Mouse (Mus musculus): ENCODE measurements around the gene Kank3.
"Not testable (repeated sequence)": the region's sequence is repeated elsewhere in the genome, so short reads cannot be mapped to it uniquely, and the experiment has no call there.

DNA sequence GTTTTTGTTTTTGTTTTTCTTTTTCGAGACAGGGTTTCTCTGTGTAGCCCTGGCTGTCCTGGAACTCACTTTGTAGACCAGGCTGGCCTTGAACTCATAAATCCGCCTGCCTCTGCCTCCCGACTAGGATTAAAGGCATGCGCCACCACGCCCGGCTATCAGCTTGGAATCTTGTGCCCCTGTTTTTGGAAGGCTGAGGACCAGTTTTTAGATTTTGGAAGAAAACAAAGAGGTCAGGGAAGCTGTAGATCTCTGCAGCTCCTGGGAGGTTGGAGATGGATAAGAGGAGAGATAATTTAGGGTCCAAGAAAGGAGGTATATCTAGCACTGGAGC lies 14.6 kb downstream of the Kank3 start:
- TF ChIP-seq GATA1 (IDR thresholded peaks at IDR 0.05; ENCODE audit: borderline replicate concordance, low read length); FLI1 (IDR thresholded peaks at IDR 0.05; ENCODE audit: low read length): not testable (repeated sequence)

Measured in megakaryocyte, embryonic 14.5 days (primary cell).